Mouse (Mus musculus) bone marrow, adult 2 months (tissue): ENCODE results near the gene Exoc3l4. TPM values are rescaled to one million over a fixed set of nuclear protein-coding genes. Genes with fewer than 3 reads are reported as not detected.
A peak's percentile ranks its signal among the peaks of the same experiment; 100 is the strongest.

Experiments used
- H3K27ac ChIP-seq: fragments of 200-500 bp; 2 replicates; pipeline ENCODE4 v1.5.1; 2012; ENCODE audit warnings: low read depth, mild to moderate bottlenecking, control low read depth, inconsistent platforms, low read length; ENCODE audit not compliant: control insufficient read depth, poor library complexity, insufficient read depth
- H3K4me1 ChIP-seq: fragments of 200-500 bp; 2 replicates; pipeline ENCODE4 v1.6.1; 2011; ENCODE audit warnings: low read length; ENCODE audit not compliant: control insufficient read depth, insufficient read depth
- H3K4me3 ChIP-seq: fragments of 200-500 bp; replicated peaks from 2 replicates; pipeline ENCODE3; 2011; ENCODE audit warnings: mild to moderate bottlenecking, low read depth, low read length, control low read depth; ENCODE audit not compliant: control insufficient read depth
- CTCF ChIP-seq: fragments of 200-500 bp; IDR thresholded peaks from 2 replicates; pipeline ENCODE4 v1.5.1; 2011; ENCODE audit warnings: low read length, control low read depth; ENCODE audit not compliant: control insufficient read depth, insufficient read depth
- POLR2A ChIP-seq: fragments of 200-500 bp; IDR thresholded peaks from 2 replicates; pipeline ENCODE4 v1.6.1; 2011; ENCODE audit warnings: low read depth, mild to moderate bottlenecking, control low read depth, low read length, borderline replicate concordance; ENCODE audit not compliant: control insufficient read depth
- WGBS: fragments of 180-500 bp; shearing (Covaris S2); methylation state at CpG from one replicate; pipeline ENCODE4 v1.1.7; 2018; 5-methylcytosine and 5-hydroxymethylcytosine counted together
- polyA plus RNA-seq: library from polyadenylated mRNA; stranded (reverse); fragments of >200 nt; gene quantifications from 2 replicates; pipeline ENCODE4 v1.2.4, GENCODE M21; 2011; ENCODE audit warnings: low replicate concordance; ENCODE audit not compliant: missing spikeins, insufficient read depth, insufficient read length

Gene Exoc3l4
- 7.3 and 18.4 TPM in 2 replicates for polyA plus RNA-seq

GRCm38 (mm10) chr12:111416921-111417779 lies at the start of gene Exoc3l4:
TSS of gene Exoc3l4 (plus strand) at chr12:111417017.
- no peak for TF ChIP-seq CTCF
- no peak for TF ChIP-seq POLR2A
- Histone ChIP-seq H3K27ac (0 out of 2 replicates have a peak within 1 kb of the TSS, but pooled peaks have one; percentile 17), H3K4me3 (no peak within 1 kb of the TSS), H3K4me1 (no peaks in the 10 kb centered on the region)
- 11% methylated on average over 17 of the region's 17 CpGs for WGBS

- Histone ChIP-seq H3K4me1 (no peaks in the 10 kb centered on the region), H3K4me3 (no peak overlapping the region), H3K27ac (no peak overlapping the region)
- WGBS: 74% methylated on average over 7 of the region's 7 CpGs
- TF ChIP-seq POLR2A (no peak), CTCF (no peak)
Measured at GRCm38 (mm10) chr12:111367065-111367464, 49.8 kb upstream of the Exoc3l4 start.

GRCm38 (mm10) chr12:111370249-111370648 lies 46.6 kb upstream of the Exoc3l4 start:
- Histone ChIP-seq H3K4me1 (no peaks in the 10 kb centered on the region), H3K4me3 (no peak overlapping the region), H3K27ac (no peak overlapping the region)
- TF ChIP-seq CTCF: no peak
- no peak for TF ChIP-seq POLR2A
- WGBS: 52% methylated on average over 4 of the region's 4 CpGs

GRCm38 (mm10) chr12:111371905-111372304 lies 44.9 kb upstream of the Exoc3l4 start:
- Histone ChIP-seq H3K27ac (no peak overlapping the region), H3K4me3 (no peak overlapping the region), H3K4me1 (no peaks in the 10 kb centered on the region)
- no peak for TF ChIP-seq POLR2A
- no peak for TF ChIP-seq CTCF
- 72% methylated on average over 7 of the region's 7 CpGs for WGBS

GRCm38 (mm10) chr12:111373411-111373810 lies 43.4 kb upstream of the Exoc3l4 start:
- WGBS: 78% methylated on average over 6 of the region's 6 CpGs
- Histone ChIP-seq H3K4me1 (no peaks in the 10 kb centered on the region), H3K4me3 (no peak overlapping the region), H3K27ac (no peak overlapping the region)
- no peak for TF ChIP-seq POLR2A

GRCm38 (mm10) chr12:111374727-111375126 lies 42.1 kb upstream of the Exoc3l4 start:
- TF ChIP-seq CTCF (no peak), POLR2A (no peak)
- H3K4me3 ChIP-seq: no peak overlapping the region
- no peak overlapping the region for H3K27ac ChIP-seq
- H3K4me1 ChIP-seq: no peaks in the 10 kb centered on the region
- WGBS: 79% methylated on average over 10 of the region's 10 CpGs

GRCm38 (mm10) chr12:111375559-111375958 lies 41.3 kb upstream of the Exoc3l4 start:
- WGBS: 68% methylated on average over 12 of the region's 12 CpGs
- TF ChIP-seq POLR2A (no peak), CTCF (no peak)
- Histone ChIP-seq H3K4me1 (no peaks in the 10 kb centered on the region), H3K27ac (no peak overlapping the region), H3K4me3 (no peak overlapping the region)

GRCm38 (mm10) chr12:111376053-111376452 lies 40.8 kb upstream of the Exoc3l4 start:
- no peak for TF ChIP-seq POLR2A
- TF ChIP-seq CTCF: no peak
- Histone ChIP-seq H3K27ac (no peak overlapping the region), H3K4me1 (no peaks in the 10 kb centered on the region), H3K4me3 (no peak overlapping the region)
- 11% methylated on average over 6 of the region's 6 CpGs for WGBS
